Mouse (Mus musculus) kidney, postnatal 25 days (tissue): Measurements from ENCODE around the gene Akr1b8.
"Not testable (repeated sequence)": the region's sequence is repeated elsewhere in the genome, so short reads cannot be mapped to it uniquely, and the experiment has no call there.

ENCODE experiments used
- DNase-seq, 2 experiments: peaks; one replicate each; pipeline ENCODE4 v3.0.0; 2021; ENCODE audit warnings: mixed read lengths in 2 of 2

The Akr1b8 gene

GRCm38 (mm10) chr6:34406746-34407145, 52.8 kb downstream of the Akr1b8 start:
- no peak for DNase-seq

- DNase-seq: no peak
Observed at GRCm38 (mm10) chr6:34407403-34407802, 53.5 kb downstream of the Akr1b8 start.

GRCm38 (mm10) chr6:34412023-34412422, 58.1 kb downstream of the Akr1b8 start, which contains the start of gene Akr1b7:
Gene Akr1b7, plus strand, starts transcription at chr6:34412334.
- DNase-seq: peak; percentile 47 to 51

GRCm38 (mm10) chr6:34412688-34413087, 58.8 kb downstream of the Akr1b8 start:
- no peak for DNase-seq

- not testable (repeated sequence) for DNase-seq
Observed at GRCm38 (mm10) chr6:34413386-34413785, 59.5 kb downstream of the Akr1b8 start.

- no peak for DNase-seq
Observed at GRCm38 (mm10) chr6:34416521-34416920, 62.6 kb downstream of the Akr1b8 start.
